20 mouse cellular contexts compared by ENCODE assay signal in the genomic region with DNA sequence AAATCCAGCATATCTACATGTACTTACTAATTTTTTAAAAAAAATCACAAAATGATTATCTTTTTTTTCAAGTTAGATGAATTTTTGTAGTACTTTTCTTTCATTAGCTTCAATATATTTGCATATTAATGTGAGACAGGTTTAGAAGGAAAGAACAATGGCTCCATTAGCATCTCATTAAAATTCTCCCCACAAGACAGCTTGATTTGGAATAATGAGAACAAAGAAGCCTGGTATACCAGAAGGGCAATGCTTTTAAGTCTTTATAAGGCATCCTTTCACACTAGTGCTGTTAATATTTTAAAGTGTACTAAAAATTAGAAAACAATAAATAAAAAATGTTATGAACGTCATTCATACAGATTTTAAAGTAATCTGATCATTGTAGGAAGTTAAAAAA.
A peak's percentile ranks its signal among the peaks of the same experiment; 100 is the strongest.
DNase-seq lines count a peak whose midpoint lies in the region; ATAC-seq and TF ChIP-seq lines count a peak whose summit lies in the region.
"Had no signal": no experiment of that assay in that cellular context is flagged by ENCODE, and none has a peak within 500 bp of the region (broad histone marks: within the 10 kb centered on the region; RNA-seq: fewer than 3 reads in every experiment).

No protein-coding gene starts in this region.

- H3K4me3 ChIP-seq in hindbrain, embryonic 13.5 days: no peak overlapping the region
- no peak overlapping the region for H3K4me3 ChIP-seq in hindbrain, embryonic 10.5 days
- no peak overlapping the region for H3K4me3 ChIP-seq in forebrain, embryonic 15.5 days
- H3K4me3 ChIP-seq: embryonic facial prominence, embryonic 12.5 days; heart, adult 2 months; heart, embryonic 15.5 days had no signal

- H3K4me1 ChIP-seq in hindbrain, embryonic 13.5 days (replicated peaks): no peaks in the 10 kb centered on the region
- H3K4me1 ChIP-seq in hindbrain, embryonic 10.5 days (replicated peaks): no peaks in the 10 kb centered on the region
- no peaks in the 10 kb centered on the region for H3K4me1 ChIP-seq in forebrain, embryonic 15.5 days
- H3K4me1 ChIP-seq: embryonic facial prominence, embryonic 12.5 days; heart, embryonic 15.5 days had no signal

- no peak for TF ChIP-seq POLR2A in brain, embryonic 14.5 days (IDR thresholded peaks at IDR 0.05; ENCODE audit: borderline replicate concordance, extremely low read depth, insufficient read depth, insufficient read length, poor library complexity, severe bottlenecking)

- no peak for TF ChIP-seq CTCF in brain, embryonic 14.5 days (IDR thresholded peaks at IDR 0.05; ENCODE audit: borderline replicate concordance, extremely low read depth, insufficient read depth, insufficient read length)

- H3K27ac ChIP-seq in hindbrain, embryonic 13.5 days: no peak overlapping the region
- no peak overlapping the region for H3K27ac ChIP-seq in hindbrain, embryonic 10.5 days
- H3K27ac ChIP-seq in forebrain, embryonic 15.5 days (replicated peaks): no peak overlapping the region
- H3K27ac ChIP-seq: embryonic facial prominence, embryonic 12.5 days; heart, adult 2 months; heart, embryonic 15.5 days had no signal

- ATAC-seq in hindbrain, embryonic 13.5 days (ENCODE audit: low FRiP score): peak; percentile 68; the same call in 1 of the 2 replicates
- ATAC-seq in forebrain, embryonic 15.5 days (replicated peaks): peak; percentile 80
- no peak for ATAC-seq in frontal cortex, adult (ENCODE audit: low TSS enrichment)
- ATAC-seq: intestine, embryonic 16.5 days had no signal

- no peaks in the 10 kb centered on the region for H3K36me3 ChIP-seq in hindbrain, embryonic 13.5 days
- H3K36me3 ChIP-seq in hindbrain, embryonic 10.5 days: no peaks in the 10 kb centered on the region
- H3K36me3 ChIP-seq in forebrain, embryonic 15.5 days: no peaks in the 10 kb centered on the region
- H3K36me3 ChIP-seq: embryonic facial prominence, embryonic 12.5 days; heart, embryonic 15.5 days had no signal

- H3K9ac ChIP-seq in hindbrain, embryonic 13.5 days: no peak overlapping the region
- H3K9ac ChIP-seq in forebrain, embryonic 15.5 days (replicated peaks): no peak overlapping the region
- H3K9ac ChIP-seq: embryonic facial prominence, embryonic 12.5 days; heart, embryonic 15.5 days had no signal

- H3K9me3 ChIP-seq in hindbrain, embryonic 13.5 days: no peaks in the 10 kb centered on the region
- no peaks in the 10 kb centered on the region for H3K9me3 ChIP-seq in hindbrain, embryonic 10.5 days
- no peaks in the 10 kb centered on the region for H3K9me3 ChIP-seq in forebrain, embryonic 15.5 days
- H3K9me3 ChIP-seq: embryonic facial prominence, embryonic 12.5 days; heart, embryonic 15.5 days had no signal

- no peak for DNase-seq in hindbrain, embryonic 10.5 days (ENCODE audit: low spot score)
- peak; percentile 83 for DNase-seq in brain, embryonic 14.5 days (ENCODE audit: low read depth)
- DNase-seq in brain, embryonic 18.5 days (ENCODE audit: low read depth, low spot score): peak; percentile 16
- no peak for DNase-seq in gastrocnemius, postnatal 36 days
- DNase-seq in thymus, postnatal 25 days: no peak
- DNase-seq: adrenal gland, adult 2 months; adrenal gland, postnatal 25 days; cerebellum, adult 11 months; cerebellum, adult 9-10 months; cerebellum, postnatal 25 days; gastrocnemius, postnatal 10 days; heart, adult 2 months; heart, postnatal 14 days had no signal

- intact Hi-C loops in gastrocnemius, postnatal 36 days (cut with DNase I): no loop called here

- H3K4me2 ChIP-seq in hindbrain, embryonic 13.5 days: no peak overlapping the region
- H3K4me2 ChIP-seq in forebrain, embryonic 15.5 days (replicated peaks): no peak overlapping the region
- H3K4me2 ChIP-seq: embryonic facial prominence, embryonic 12.5 days; heart, embryonic 11.5 days; heart, embryonic 15.5 days had no signal

- WGBS in hindbrain, embryonic 13.5 days: 36% methylated on average over 1 of the region's 1 CpGs
- 43% methylated on average over 1 of the region's 1 CpGs for WGBS in hindbrain, embryonic 10.5 days
- WGBS in forebrain, embryonic 15.5 days: 19% methylated on average over 1 of the region's 1 CpGs

- no peaks in the 10 kb centered on the region for H3K27me3 ChIP-seq in hindbrain, embryonic 13.5 days
- H3K27me3 ChIP-seq in hindbrain, embryonic 10.5 days (ENCODE audit: insufficient read depth, poor library complexity, severe bottlenecking): no peaks in the 10 kb centered on the region
- no peaks in the 10 kb centered on the region for H3K27me3 ChIP-seq in forebrain, embryonic 15.5 days
- H3K27me3 ChIP-seq: embryonic facial prominence, embryonic 12.5 days; heart, embryonic 15.5 days had no signal

Comparison
In these comparisons a context has a peak if more than half of its experiments do, and no peak if none do; other contexts are left out.
1. DNase-seq: peak in brain, embryonic 14.5 days (single experiment) and brain, embryonic 18.5 days (single experiment); none in hindbrain, embryonic 10.5 days (single experiment), gastrocnemius, postnatal 36 days (0 of 2) and thymus, postnatal 25 days (single experiment).